Mouse (Mus musculus) liver, postnatal 0 days (tissue): Measurements from ENCODE around the gene Dnajc8.

ENCODE experiments used
- CTCF ChIP-seq: sonication (generic); IDR thresholded peaks from 2 replicates; pipeline ENCODE4 v1.5.1; 2016; ENCODE audit warnings: antibody characterized with exemption, low read depth
- EP300 ChIP-seq: IDR thresholded peaks from 2 replicates; pipeline ENCODE4 v1.6.1; 2016; ENCODE audit warnings: antibody characterized with exemption, low read depth, mild to moderate bottlenecking

- TF ChIP-seq CTCF: no peak
- no peak for TF ChIP-seq EP300
Observed at GRCm38 (mm10) chr4:132594191-132594590, 58.8 kb downstream of the Dnajc8 start.
